Mouse (Mus musculus) kidney, postnatal 25 days (tissue): ENCODE results near the gene Gm17087.
A peak's percentile ranks its signal among the peaks of the same experiment; 100 is the strongest.

Experiments used
- DNase-seq, 2 experiments: peaks; one replicate each; pipeline ENCODE4 v3.0.0; 2021; ENCODE audit warnings: mixed read lengths in 2 of 2

Gene Gm17087

DNA sequence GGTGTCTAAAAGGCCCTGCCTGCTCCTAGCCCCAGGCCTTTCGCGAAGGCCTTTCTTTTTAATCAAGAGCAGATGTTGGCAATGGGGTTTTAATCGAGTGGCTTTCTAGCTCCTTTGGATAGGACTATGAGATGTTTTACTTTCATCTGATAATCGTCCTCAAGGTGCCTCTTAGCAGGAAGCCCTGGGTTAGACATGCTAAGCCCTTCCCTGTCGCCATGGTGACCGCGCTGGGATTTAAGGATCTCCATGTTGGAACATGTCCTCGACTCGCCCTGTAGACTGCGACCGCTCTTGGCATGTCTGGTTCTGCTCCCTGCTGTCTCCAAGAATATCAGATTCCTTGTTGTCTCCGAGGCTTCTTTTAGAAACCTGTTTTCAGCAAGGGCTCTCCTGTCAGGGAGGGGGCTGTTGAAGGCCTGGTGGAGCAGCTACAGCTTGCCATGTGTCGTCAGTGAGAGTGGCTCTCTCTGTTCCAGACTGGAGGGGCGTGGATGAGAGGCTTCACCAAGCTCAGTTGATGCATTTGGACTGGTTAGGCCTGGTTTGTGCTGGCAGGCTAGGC, 24.7 kb downstream of the Gm17087 start:
- peak in 1 of 2 experiments; percentile 28 for DNase-seq

DNA sequence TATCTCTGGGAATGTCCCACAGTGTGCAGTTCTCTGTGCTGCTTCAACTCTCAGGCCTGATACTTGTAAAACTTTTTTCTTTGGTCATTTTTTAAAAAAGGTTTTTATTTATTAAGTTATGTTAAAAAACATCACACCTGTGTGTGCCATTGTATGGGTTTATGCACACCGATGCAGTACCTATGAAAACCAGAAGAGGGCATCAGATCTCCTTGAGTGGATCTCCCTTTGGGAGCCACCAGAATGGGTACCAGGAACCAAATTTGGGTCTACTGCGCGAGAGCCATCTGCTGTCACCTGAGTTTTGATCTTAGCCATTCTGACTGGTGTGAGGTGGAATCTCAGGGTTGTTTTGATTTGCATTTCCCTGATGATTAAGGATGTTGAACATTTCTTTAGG, 28.6 kb downstream of the Gm17087 start:
- DNase-seq, result peak in 1 of 2 experiments; percentile 17

DNA sequence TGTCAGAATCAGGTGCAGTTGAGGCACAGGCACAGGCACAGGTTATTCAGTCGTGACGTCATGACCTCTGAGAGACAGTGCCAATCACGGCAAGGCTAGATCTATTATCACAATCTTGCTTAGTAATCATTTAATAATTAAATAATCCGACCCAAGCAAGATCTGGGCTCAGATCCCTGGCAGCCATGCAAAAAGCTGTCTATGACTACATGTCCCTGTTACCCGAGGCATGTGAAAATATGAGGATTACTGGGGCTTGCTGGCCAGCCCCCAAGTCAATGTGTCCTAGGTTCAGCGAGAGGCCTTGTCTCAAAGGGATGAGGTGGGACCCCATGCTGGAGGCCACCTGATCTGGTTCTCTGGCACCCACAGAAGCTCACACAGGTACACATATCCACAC, 30.2 kb downstream of the Gm17087 start:
- DNase-seq, result peak in 1 of 2 experiments; percentile 30

DNA sequence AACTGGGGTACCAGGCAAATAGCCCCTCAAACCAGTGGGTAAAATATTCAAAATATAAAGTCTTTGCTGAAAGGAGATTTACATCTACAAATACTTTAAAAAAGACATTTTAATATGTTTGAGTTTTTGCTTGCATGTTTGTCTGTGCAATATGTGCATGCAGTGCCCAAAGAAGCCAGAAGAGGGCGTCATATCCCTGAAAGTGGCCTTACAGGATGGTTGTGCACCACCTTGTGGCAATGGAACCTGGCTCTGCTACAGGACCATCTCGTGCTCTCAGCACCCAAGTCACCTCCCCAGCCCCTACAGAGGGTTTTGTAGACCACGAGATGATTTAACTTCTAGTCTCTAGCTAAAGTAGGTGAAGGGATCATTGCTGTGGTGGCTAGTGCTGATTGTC, 32.9 kb downstream of the Gm17087 start:
- DNase-seq, result no peak

DNA sequence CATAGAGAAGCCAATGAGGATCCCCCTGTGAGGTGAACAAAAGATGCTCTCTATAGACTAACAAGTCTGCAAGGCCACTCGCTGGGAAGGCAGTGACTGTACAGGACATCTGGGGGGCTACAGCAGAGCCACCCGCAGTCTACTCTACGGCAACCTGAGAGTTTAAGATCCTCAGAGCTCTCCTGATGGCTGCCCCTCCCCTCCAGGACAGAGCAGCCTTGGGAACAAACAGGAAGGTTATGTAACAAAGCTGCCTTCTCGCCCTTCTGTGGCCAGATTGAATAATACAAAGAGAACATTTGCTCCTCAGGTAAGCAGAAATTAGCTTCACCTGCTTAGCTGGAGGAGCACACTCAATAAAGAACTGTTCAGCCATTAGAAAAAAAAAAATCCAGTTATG, 34.1 kb downstream of the Gm17087 start:
- no peak for DNase-seq

DNA sequence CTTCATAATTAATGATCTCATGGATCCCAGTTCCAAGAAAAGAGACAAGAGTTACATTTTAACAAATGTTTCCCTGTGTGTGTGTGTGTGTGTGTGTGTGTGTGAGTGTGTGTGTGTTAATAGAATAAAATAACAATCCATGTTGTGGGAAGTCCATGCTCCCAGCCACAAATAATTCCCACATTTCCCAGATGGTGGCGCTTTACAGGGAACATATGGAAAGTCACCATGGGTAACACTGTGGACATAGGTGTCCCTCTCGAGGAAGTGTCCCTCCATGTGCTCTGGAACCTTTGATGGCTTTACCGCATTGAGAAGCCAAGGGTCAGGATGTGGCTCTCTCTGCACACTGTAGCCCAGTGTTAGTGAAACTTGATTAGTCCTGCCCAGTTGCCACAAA, 38.1 kb downstream of the Gm17087 start:
- DNase-seq, result no peak

DNA sequence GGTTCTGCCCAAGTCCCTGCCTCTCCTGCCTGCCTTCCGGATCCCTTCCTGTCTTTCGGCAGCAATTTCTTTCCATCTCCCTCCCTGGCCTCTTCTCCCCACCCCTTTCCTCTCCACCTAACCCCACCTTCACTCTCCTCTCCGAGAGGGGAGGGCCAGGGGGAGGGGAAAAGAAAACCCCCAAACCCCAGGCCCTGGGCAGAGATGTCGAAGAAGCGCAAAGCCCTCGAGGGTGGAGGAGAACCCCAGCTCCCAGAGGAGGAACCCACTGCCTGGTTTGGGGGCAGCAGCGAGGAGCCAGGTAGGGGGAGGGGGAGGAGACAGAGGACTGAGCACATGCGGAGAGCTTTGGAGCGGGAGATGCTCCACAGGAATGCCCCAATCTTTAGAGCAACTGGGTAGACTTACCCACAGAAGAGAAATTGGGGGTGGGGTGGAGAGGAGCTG, 39.9 kb downstream of the Gm17087 start:
- no peak for DNase-seq

DNA sequence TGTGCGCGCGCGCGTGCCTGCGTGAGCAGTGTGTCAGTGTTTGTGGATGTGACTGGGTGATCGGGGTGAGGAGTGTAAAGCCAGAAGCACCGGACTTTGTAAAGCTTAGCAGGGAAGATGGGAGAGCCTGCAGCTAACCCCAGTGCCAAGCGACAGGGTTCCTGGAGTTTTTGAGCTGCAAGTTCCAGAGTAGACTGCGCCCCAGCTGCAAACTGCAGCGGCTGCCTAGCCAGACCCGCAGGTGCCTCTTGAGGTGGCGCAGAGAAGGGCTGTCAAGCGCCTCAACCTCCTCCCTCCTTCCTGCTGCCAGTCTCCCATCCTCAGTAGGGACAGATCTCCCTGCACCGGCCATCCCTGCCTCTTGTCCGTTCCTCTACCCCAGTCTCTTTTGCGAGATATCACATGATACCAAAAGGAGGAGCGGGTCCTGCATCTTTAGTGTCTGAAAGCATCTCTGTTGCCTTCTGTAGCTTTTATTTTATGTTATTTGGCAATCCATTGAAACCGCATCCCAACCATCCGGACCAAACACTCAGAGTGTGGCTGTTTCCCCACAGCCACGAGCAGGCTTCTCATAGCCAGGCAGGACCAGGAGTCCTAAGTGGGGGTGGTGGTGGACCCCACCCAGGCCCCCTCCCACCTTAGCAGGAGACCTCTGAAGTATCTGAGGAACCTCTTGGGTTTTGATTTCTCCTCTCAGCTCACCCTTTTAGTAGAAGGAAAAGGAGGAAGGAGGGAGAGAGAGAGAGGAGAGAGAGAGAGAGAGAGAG, 40.6 kb downstream of the Gm17087 start:
- no peak for DNase-seq

DNA sequence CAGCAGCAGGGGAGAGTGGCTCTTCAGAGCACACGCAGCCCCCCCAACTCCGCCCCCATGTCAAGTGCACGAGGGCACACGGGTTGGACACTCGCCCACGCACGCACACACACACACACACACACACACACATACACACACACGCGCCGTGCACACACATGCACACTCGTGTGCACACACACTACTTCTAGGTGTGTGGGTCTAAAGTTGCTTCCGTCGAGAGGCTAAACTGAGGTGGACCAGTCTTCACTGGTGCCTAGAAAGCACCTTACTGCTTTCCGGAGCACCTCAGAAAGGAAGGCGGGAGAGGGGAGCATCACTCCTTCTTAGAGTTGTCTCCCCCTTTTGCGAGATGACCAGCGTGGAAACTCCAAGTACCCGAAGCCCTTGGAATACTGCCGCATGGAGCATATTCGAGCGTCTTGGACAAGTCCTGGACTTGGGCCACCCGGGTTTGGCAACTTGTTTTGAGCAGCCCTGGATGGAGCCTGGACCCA, 41.5 kb downstream of the Gm17087 start, which contains the start of gene Pde10a:
Pde10a (plus strand) TSS at position 148 of the 497 bp plus-strand sequence.
- no peak for DNase-seq

DNA sequence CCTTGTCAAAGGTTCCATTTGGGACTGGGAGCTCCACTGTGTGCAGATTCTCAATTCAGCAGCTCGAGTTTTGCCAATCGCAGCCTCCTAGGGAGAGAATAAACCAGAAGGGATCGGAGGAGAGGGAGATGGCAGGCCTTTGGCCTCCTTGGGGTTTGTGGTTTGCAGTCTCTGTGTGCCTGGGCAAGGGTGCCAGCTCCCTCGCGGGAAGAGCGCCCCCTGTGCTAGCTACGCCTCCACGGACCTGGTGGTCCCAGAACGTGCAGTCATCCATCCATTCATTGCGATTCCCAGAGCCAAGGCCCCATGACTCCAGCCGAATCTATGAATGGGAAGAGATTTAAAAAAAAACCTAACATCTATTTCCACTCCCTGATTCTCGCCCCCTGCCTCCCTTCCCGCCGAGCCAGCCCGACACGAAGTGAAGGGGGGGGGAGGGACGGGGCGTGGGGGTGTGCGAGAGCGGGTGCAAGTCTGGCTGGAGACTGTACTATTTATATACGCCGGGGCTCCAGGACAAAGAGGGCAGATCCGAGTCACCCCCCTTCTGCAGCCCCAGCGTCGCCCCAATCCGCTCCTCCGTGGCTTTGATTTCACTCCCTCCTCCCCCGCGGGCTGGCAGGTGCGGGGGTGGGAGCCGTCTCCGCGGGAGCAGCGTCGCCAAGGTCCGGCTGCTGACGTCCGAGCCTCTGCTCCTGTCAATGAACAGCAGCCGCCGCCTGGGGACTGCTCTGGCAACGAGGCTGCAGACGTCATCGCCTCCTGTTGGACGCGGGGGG, 42.2 kb downstream of the Gm17087 start:
- peak; percentile 80 to 94 for DNase-seq

DNA sequence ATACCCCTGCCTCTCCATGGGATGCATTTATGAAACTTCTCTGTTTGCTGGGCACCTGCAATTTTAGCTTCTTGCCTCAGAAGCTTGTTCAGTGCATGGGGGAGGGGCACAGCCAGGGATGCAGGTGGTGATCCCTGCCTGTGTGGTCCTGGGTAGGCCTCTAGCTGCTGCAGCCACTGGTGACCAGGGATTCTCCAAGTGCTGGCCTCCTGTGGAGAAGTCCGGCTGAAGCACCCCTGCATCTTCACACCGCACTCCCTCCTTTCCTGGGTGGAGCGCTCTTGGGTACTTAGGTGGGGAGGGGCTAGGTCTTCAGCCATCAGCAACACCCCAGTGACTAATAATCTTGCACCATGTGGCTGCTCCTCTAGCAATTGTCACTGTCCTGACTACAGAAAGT, 42.8 kb downstream of the Gm17087 start:
- no peak for DNase-seq

DNA sequence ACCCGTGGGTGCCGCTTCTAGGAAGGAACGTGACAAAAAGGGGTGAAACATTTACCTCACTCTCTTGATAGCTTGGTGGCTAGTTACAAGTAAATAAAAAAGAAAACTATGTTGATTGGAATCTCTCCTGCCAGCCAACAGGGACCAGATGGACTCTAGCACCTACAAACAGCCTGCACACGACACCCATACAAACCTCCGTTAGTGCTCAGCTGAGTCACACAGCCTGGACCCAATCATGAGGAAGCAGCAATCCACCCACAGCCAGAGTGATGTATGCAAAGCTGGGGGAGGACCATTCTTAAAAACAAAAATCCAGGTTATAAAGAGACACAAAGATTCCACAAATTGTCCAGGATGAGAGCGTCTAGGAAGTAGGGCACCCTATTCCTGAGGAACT, 50.7 kb downstream of the Gm17087 start:
- no peak for DNase-seq
